Mouse (Mus musculus): Measurements from ENCODE around the gene Phyhipl. TPM values are rescaled to one million over a fixed set of nuclear protein-coding genes. Genes with fewer than 3 reads are reported as not detected.
A peak's percentile ranks its signal among the peaks of the same experiment; 100 is the strongest.

Gene Phyhipl
- polyA plus RNA-seq, 1 experiment from 2014 or later: 168 TPM

- Histone ChIP-seq H3K4me1 (replicated peaks; ENCODE audit: control insufficient read depth, insufficient read depth, low read length) (peaks cover 9% of the 10 kb centered on the region), H3K4me3 (replicated peaks; ENCODE audit: low read length) (no peak overlapping the region), H3K36me3 (ENCODE audit: control insufficient read depth, insufficient read depth) (no peaks in the 10 kb centered on the region), H3K9ac (replicated peaks; ENCODE audit: low read depth, low read length) (no peak overlapping the region), H3K27me3 (replicated peaks; ENCODE audit: control insufficient read depth, insufficient read depth, low read length) (no peaks in the 10 kb centered on the region), H3K4me2 (ENCODE audit: low read length) (no peak overlapping the region), H3K27ac (ENCODE audit: low read length) (no peak overlapping the region), H3K9me3 (ENCODE audit: control insufficient read depth, low read length) (no peaks in the 10 kb centered on the region)
- WGBS: 88% methylated on average over 4 of the region's 4 CpGs
- ATAC-seq: no peak
These were observed 27.7 kb upstream of the Phyhipl start for GRCm38 (mm10) chr10:70683508-70683907.

- H3K27me3 ChIP-seq (replicated peaks; ENCODE audit: control insufficient read depth, insufficient read depth, low read length): no peaks in the 10 kb centered on the region
- no peak overlapping the region for H3K4me3 ChIP-seq (replicated peaks; ENCODE audit: low read length)
- no peaks in the 10 kb centered on the region for H3K9me3 ChIP-seq (ENCODE audit: control insufficient read depth, low read length)
- WGBS: 96% methylated on average over 1 of the region's 1 CpGs
- no peak overlapping the region for H3K4me2 ChIP-seq (ENCODE audit: low read length)
- no peaks in the 10 kb centered on the region for H3K4me1 ChIP-seq (replicated peaks; ENCODE audit: control insufficient read depth, insufficient read depth, low read length)
- ATAC-seq: no peak
- no peak overlapping the region for H3K27ac ChIP-seq (ENCODE audit: low read length)
- H3K36me3 ChIP-seq (ENCODE audit: control insufficient read depth, insufficient read depth): no peaks in the 10 kb centered on the region
- H3K9ac ChIP-seq (replicated peaks; ENCODE audit: low read depth, low read length): no peak overlapping the region
These were observed 22.2 kb upstream of the Phyhipl start for GRCm38 (mm10) chr10:70677946-70678345.

GRCm38 (mm10) chr10:70656272-70656671, 507 bp upstream of the Phyhipl start:
- no peaks in the 10 kb centered on the region for H3K9me3 ChIP-seq (ENCODE audit: control insufficient read depth, low read length)
- no peak for ATAC-seq
- H3K4me1 ChIP-seq (replicated peaks; ENCODE audit: control insufficient read depth, insufficient read depth, low read length): peaks cover 14% of the 10 kb centered on the region; the same call in 1 of the 2 replicates
- no peak overlapping the region for H3K9ac ChIP-seq (replicated peaks; ENCODE audit: low read depth, low read length)
- 44% methylated on average over 6 of the region's 6 CpGs for WGBS
- H3K36me3 ChIP-seq (ENCODE audit: control insufficient read depth, insufficient read depth): no peaks in the 10 kb centered on the region
- H3K4me2 ChIP-seq (ENCODE audit: low read length): no peak overlapping the region
- H3K27ac ChIP-seq (ENCODE audit: low read length): no peak overlapping the region
- H3K4me3 ChIP-seq (replicated peaks; ENCODE audit: low read length): no peak overlapping the region
- H3K27me3 ChIP-seq (replicated peaks; ENCODE audit: control insufficient read depth, insufficient read depth, low read length): no peaks in the 10 kb centered on the region

- H3K36me3 ChIP-seq (ENCODE audit: control insufficient read depth, insufficient read depth): no peaks in the 10 kb centered on the region
- H3K27ac ChIP-seq (ENCODE audit: low read length): no peak overlapping the region
- H3K27me3 ChIP-seq (replicated peaks; ENCODE audit: control insufficient read depth, insufficient read depth, low read length): no peaks in the 10 kb centered on the region
- no peak for ATAC-seq
- no peak overlapping the region for H3K9ac ChIP-seq (replicated peaks; ENCODE audit: low read depth, low read length)
- WGBS: 64% methylated on average over 4 of the region's 4 CpGs
- no peaks in the 10 kb centered on the region for H3K9me3 ChIP-seq (ENCODE audit: control insufficient read depth, low read length)
- no peak overlapping the region for H3K4me3 ChIP-seq (replicated peaks; ENCODE audit: low read length)
- no peak overlapping the region for H3K4me2 ChIP-seq (ENCODE audit: low read length)
- H3K4me1 ChIP-seq (replicated peaks; ENCODE audit: control insufficient read depth, insufficient read depth, low read length): peaks cover 14% of the 10 kb centered on the region; the same call in 1 of the 2 replicates
These were observed 1.1 kb downstream of the Phyhipl start for GRCm38 (mm10) chr10:70654655-70655054.

- H3K4me1 ChIP-seq (replicated peaks; ENCODE audit: control insufficient read depth, insufficient read depth, low read length): peaks cover 14% of the 10 kb centered on the region; the same call in 1 of the 2 replicates
- ATAC-seq: peak; percentile 43; the same call in 1 of the 2 replicates
- no peak overlapping the region for H3K4me3 ChIP-seq (replicated peaks; ENCODE audit: low read length)
- no peaks in the 10 kb centered on the region for H3K36me3 ChIP-seq (ENCODE audit: control insufficient read depth, insufficient read depth)
- no peak overlapping the region for H3K4me2 ChIP-seq (ENCODE audit: low read length)
- WGBS: 48% methylated on average over 3 of the region's 3 CpGs
- no peaks in the 10 kb centered on the region for H3K27me3 ChIP-seq (replicated peaks; ENCODE audit: control insufficient read depth, insufficient read depth, low read length)
- H3K27ac ChIP-seq (ENCODE audit: low read length): no peak overlapping the region
- H3K9me3 ChIP-seq (ENCODE audit: control insufficient read depth, low read length): no peaks in the 10 kb centered on the region
- no peak overlapping the region for H3K9ac ChIP-seq (replicated peaks; ENCODE audit: low read depth, low read length)
These were observed 1.6 kb downstream of the Phyhipl start for GRCm38 (mm10) chr10:70654139-70654538.

- H3K4me3 ChIP-seq (replicated peaks; ENCODE audit: low read length): no peak overlapping the region
- H3K9me3 ChIP-seq (ENCODE audit: control insufficient read depth, low read length): no peaks in the 10 kb centered on the region
- no peak overlapping the region for H3K9ac ChIP-seq (replicated peaks; ENCODE audit: low read depth, low read length)
- no peaks in the 10 kb centered on the region for H3K27me3 ChIP-seq (replicated peaks; ENCODE audit: control insufficient read depth, insufficient read depth, low read length)
- no peak overlapping the region for H3K27ac ChIP-seq (ENCODE audit: low read length)
- WGBS: 23% methylated on average over 16 of the region's 16 CpGs
- 0 out of 2 replicates have a peak, but pooled peaks have one; percentile 49 for ATAC-seq
- peak overlapping the region; percentile 2; the same call in 1 of the 2 replicates for H3K4me2 ChIP-seq (ENCODE audit: low read length)
- peaks cover 14% of the 10 kb centered on the region; the same call in 1 of the 2 replicates for H3K4me1 ChIP-seq (replicated peaks; ENCODE audit: control insufficient read depth, insufficient read depth, low read length)
- no peaks in the 10 kb centered on the region for H3K36me3 ChIP-seq (ENCODE audit: control insufficient read depth, insufficient read depth)
These were observed 3.8 kb downstream of the Phyhipl start for GRCm38 (mm10) chr10:70651769-70652648.

GRCm38 (mm10) chr10:70648831-70649230, 6.9 kb downstream of the Phyhipl start:
- no peak overlapping the region for H3K4me3 ChIP-seq (replicated peaks; ENCODE audit: low read length)
- no peaks in the 10 kb centered on the region for H3K36me3 ChIP-seq (ENCODE audit: control insufficient read depth, insufficient read depth)
- no peaks in the 10 kb centered on the region for H3K9me3 ChIP-seq (ENCODE audit: control insufficient read depth, low read length)
- no peak overlapping the region for H3K4me2 ChIP-seq (ENCODE audit: low read length)
- H3K27me3 ChIP-seq (replicated peaks; ENCODE audit: control insufficient read depth, insufficient read depth, low read length): no peaks in the 10 kb centered on the region
- peaks cover 7% of the 10 kb centered on the region; the same call in 1 of the 2 replicates for H3K4me1 ChIP-seq (replicated peaks; ENCODE audit: control insufficient read depth, insufficient read depth, low read length)
- no peak overlapping the region for H3K9ac ChIP-seq (replicated peaks; ENCODE audit: low read depth, low read length)
- H3K27ac ChIP-seq (ENCODE audit: low read length): no peak overlapping the region
- WGBS: 32% methylated on average over 5 of the region's 5 CpGs
- ATAC-seq: no peak; the same call in 1 of the 2 replicates

- no peak overlapping the region for H3K9ac ChIP-seq (replicated peaks; ENCODE audit: low read depth, low read length)
- WGBS: 62% methylated on average over 9 of the region's 9 CpGs
- no peak overlapping the region for H3K4me3 ChIP-seq (replicated peaks; ENCODE audit: low read length)
- H3K9me3 ChIP-seq (ENCODE audit: control insufficient read depth, low read length): no peaks in the 10 kb centered on the region
- no peak overlapping the region for H3K4me2 ChIP-seq (ENCODE audit: low read length)
- no peak overlapping the region for H3K27ac ChIP-seq (ENCODE audit: low read length)
- peaks cover 10% of the 10 kb centered on the region for H3K4me1 ChIP-seq (replicated peaks; ENCODE audit: control insufficient read depth, insufficient read depth, low read length)
- no peaks in the 10 kb centered on the region for H3K27me3 ChIP-seq (replicated peaks; ENCODE audit: control insufficient read depth, insufficient read depth, low read length)
- no peaks in the 10 kb centered on the region for H3K36me3 ChIP-seq (ENCODE audit: control insufficient read depth, insufficient read depth)
- no peak for ATAC-seq
These were observed 12.6 kb downstream of the Phyhipl start for GRCm38 (mm10) chr10:70643131-70643530.

GRCm38 (mm10) chr10:70640896-70641596, 14.7 kb downstream of the Phyhipl start:
- ATAC-seq: peak; percentile 74
- no peaks in the 10 kb centered on the region for H3K9me3 ChIP-seq (ENCODE audit: control insufficient read depth, low read length)
- H3K4me2 ChIP-seq (ENCODE audit: low read length): no peak overlapping the region
- no peaks in the 10 kb centered on the region for H3K36me3 ChIP-seq (ENCODE audit: control insufficient read depth, insufficient read depth)
- no peaks in the 10 kb centered on the region for H3K27me3 ChIP-seq (replicated peaks; ENCODE audit: control insufficient read depth, insufficient read depth, low read length)
- no peak overlapping the region for H3K27ac ChIP-seq (ENCODE audit: low read length)
- H3K4me1 ChIP-seq (replicated peaks; ENCODE audit: control insufficient read depth, insufficient read depth, low read length): peaks cover 19% of the 10 kb centered on the region
- no peak overlapping the region for H3K9ac ChIP-seq (replicated peaks; ENCODE audit: low read depth, low read length)
- 52% methylated on average over 11 of the region's 11 CpGs for WGBS
- H3K4me3 ChIP-seq (replicated peaks; ENCODE audit: low read length): no peak overlapping the region

Data from forebrain, embryonic 16.5 days (tissue).